Mouse (Mus musculus): ENCODE measurements around the gene Ptgr1.

Ptgr1 gene

DNA sequence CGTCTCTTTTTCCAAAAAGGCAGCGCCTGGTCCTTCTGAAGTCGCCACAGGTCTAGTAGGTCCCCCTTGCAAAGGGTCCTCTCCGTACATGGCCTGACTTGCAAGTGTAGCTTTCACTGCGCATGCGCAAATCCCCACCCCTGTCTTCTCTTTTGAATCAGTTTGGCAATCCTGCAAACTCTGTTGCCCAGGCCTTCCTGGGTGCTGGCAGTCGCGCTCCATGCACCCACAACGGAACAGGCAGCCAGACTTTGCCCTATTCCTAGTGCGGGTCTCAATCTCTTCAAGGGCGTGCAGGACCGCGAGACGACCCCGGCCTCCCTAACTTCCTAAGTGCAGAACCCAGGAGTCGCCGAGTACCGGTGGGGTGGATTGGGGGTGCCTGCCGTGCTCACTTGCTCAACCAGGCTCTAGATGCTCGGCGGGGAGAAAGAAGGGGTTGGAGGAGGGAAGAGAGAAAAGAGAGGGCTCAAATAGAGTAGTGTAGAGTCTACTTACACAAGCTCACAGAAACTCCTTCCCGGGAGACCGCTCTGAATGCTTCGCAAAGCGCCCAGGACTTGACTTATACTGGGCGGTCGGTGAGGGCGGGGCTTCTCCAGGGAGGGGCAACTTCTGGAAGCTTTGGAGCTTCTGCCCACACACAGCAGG lies at the start of gene Ptgr1:
Ptgr1 (minus strand) TSS at position 580 of the 651 bp plus-strand sequence.
- in situ Hi-C loops (cut with MboI): no loop called here

DNA sequence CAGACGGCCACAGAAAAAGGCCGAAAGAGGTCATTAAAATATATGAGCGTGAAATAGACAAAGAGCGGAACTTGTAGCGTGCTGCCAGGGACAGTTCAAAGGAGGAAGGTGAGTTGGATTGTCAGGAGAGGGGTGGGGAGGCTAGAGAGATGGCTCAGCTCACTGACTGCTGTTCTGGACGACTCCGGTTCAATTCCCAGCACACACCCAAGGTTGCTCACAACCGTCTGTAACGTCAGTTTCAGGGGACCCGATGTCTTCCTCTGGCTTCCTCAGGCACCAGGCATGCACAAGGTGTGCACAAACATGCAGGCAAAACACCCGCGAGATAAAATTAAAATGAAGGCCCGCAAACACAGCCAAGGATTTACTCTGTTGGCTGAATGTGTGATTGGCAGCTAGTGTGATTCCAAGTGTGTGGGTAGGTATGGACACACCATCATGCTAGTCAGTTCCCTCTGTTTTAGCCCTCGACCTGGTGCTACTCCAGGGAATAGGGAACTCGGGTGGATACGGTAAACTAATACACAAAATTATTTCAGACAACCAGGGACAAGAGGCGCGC lies 48.9 kb upstream of the Ptgr1 start:
- in situ Hi-C loops (cut with MboI): no loop called here

GRCm38 (mm10) chr4:59034918-59035785 lies 48.2 kb upstream of the Ptgr1 start, which contains the start of gene Gng10:
TSS of gene Gng10 (plus strand) at chr4:59035088.
- in situ Hi-C loops (cut with MboI): no loop called here

DNA sequence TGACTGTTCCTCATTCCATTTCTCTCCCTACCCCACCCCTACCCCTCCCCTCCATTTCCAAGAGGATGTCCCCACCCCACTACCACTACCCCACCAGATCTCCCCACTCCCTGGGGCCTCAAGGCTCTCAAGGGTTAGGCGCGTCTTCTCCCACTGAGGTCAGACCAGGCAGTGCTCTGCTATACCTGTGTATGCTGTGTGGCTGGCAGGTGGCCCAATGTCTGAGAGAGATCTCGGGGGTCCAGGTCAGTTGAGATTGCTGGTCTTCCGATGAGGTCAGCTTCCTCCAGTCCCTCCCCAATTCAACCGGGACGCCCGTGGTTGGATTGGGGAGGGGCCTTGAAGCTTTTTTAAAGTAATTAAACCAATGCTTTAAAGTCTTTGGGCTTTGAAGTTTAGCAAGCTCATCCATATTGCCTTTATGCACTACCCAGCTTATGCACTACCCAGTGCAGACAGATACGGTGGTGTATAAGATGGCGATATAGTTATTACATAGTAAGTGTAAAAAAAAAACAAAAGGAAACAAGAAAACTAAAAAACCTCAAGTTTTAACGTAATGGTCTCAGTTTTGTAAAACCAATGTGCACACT lies 47.5 kb upstream of the Ptgr1 start:
- in situ Hi-C loops (cut with MboI): no loop called here

GRCm38 (mm10) chr4:59016922-59017321 lies 30.0 kb upstream of the Ptgr1 start:
- in situ Hi-C loops (cut with MboI): no loop called here

GRCm38 (mm10) chr4:59015181-59015580 lies 28.3 kb upstream of the Ptgr1 start:
- in situ Hi-C loops (cut with MboI): no loop called here

DNA sequence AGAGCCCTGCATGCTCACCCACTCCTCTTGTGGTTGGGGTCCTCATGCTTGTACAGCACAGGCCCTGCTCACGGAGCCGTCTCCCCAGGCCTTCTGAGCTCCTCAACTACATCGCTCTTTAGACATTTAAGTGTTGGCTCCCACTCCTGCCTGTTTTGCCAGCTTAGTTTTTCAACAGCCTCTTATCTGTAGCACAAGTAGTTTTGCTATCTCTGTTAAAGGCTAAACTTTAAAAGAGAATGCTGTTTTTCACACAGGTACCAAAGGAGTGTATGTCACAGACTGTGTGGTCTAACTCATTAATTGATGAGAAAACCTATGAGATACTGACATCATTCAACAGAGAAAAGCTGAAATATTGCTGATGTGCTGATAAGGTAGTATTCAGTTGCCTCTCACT lies 24.5 kb upstream of the Ptgr1 start:
- in situ Hi-C loops (cut with MboI): no loop called here

GRCm38 (mm10) chr4:59009696-59010095 lies 22.8 kb upstream of the Ptgr1 start:
- in situ Hi-C loops (cut with MboI): no loop called here

DNA sequence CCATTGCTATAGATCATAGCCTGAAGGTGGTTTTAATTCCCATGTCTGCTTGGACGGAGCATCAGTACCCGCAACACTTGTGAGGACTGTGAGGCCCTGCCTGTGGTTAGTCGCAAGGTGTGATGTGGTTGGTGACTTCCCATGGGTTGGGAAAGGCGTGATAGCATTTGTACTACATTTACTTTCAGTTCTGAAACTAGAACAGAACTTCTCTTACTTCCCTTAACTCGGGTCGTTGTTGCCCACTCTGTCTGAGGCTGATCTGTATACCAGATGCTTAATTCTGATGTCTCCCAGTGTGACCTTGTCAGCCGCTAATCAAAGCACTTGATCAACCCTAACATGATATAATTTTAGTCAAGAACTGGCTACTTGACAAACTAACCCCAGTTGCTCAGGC lies 22.3 kb upstream of the Ptgr1 start:
- in situ Hi-C loops (cut with MboI): no loop called here

- in situ Hi-C loops (cut with MboI): no loop called here
Observed at GRCm38 (mm10) chr4:59007974-59008373, 21.1 kb upstream of the Ptgr1 start.

GRCm38 (mm10) chr4:59007016-59007415 lies 20.1 kb upstream of the Ptgr1 start:
- in situ Hi-C loops (cut with MboI): no loop called here

DNA sequence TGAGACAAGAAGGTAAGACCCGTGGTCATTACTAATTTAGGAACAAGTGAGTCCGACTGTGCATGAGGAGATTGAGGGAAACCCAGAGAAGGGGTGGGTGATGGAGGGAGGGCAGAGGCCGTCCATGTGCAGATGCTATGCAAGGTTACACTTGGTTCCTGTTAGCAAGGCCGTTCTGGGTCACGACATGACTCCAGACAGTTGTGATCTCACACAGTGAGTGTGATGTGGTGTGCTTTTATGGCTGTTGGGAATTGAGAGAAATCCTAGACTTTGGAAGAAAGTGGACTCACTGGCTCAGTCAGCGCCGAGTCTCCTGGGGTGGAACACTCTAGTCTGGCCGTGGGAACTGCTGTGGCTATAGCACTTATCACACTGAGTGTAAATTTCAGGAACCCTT lies 19.3 kb upstream of the Ptgr1 start:
- in situ Hi-C loops (cut with MboI): no loop called here

DNA sequence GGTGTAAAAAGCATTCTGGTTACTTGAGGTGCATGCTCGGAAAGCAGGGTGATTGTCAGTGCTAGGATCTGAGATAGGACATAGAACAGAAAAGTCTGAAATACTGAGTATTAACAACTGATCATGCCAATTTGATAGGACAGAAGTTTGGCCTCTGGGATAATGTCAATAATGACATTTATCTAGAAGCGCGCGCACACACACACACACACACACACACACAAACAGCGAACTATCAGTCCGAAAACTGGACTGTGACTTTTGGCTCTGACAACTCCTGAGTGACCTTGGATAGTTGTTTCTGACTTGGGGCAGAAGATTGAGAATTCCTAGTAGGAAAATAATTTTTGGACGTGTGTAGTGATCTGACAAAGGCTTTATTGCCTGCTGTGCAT lies 16.9 kb upstream of the Ptgr1 start:
- in situ Hi-C loops (cut with MboI): no loop called here

DNA sequence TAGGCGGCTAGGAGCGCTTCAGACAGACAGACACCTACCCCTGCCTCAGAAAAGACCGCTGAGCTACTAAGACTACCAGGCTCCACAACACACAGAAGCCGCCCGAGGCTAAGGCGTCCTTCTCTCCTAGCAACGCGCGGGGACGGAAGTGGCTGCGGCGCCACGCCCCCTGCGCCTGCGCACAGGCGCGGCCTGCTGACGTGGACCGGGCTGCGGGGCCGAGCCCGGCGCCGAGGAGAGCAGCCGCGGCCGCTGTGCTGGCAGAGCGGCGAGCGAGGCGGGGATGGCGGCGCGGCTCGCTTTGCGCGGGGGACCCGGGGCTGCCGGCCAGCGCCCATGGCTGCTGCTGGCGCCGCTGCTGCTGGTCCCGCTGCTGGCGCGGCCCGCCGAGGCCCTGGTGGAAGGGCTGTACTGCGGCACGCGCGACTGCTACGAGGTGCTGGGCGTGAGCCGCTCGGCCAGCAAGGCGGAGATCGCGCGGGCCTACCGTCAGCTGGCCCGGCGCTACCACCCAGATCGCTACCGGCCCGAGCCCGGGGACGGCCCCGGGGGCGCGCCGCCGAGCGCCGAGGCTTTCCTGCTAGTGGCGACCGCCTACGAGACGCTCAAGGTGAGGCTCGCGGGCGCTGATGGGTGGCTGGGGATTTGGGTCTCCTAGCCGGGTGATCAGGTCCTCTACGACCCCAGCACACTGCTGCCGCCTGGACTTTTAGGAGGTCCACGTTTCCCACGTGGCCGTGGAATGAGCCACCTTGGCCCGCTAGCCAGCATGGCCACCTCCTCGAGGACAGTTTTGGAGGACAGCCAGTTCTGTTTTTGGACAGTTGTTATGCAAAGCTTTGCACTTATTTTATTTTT lies 16.3 kb upstream of the Ptgr1 start, which contains the start of gene Gm20503:
Gm20503 (plus strand) TSS at position 263 of the 858 bp plus-strand sequence.
- in situ Hi-C loops (cut with MboI): no loop called here

DNA sequence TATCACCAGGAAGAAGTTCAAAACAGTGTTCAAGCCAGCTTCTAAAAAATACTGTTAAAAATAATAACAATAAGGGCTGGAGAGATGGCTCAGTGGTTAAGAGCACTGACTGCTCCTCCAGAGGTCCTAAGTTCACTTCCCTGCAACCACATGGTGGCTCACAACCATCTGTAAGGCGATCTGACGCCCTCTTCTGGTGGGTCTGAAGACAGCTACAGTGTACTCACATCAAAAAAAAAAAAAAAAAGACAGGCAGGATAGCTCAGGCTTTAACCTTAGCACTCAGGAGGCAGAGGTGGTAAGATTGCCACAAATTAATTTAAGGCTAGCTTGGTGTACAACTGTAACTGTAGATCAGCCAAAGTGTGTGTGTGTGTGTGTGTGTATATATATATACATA lies 13.7 kb upstream of the Ptgr1 start:
- in situ Hi-C loops (cut with MboI): no loop called here

- in situ Hi-C loops (cut with MboI): no loop called here
Observed at GRCm38 (mm10) chr4:58999686-59000085, 12.8 kb upstream of the Ptgr1 start.

DNA sequence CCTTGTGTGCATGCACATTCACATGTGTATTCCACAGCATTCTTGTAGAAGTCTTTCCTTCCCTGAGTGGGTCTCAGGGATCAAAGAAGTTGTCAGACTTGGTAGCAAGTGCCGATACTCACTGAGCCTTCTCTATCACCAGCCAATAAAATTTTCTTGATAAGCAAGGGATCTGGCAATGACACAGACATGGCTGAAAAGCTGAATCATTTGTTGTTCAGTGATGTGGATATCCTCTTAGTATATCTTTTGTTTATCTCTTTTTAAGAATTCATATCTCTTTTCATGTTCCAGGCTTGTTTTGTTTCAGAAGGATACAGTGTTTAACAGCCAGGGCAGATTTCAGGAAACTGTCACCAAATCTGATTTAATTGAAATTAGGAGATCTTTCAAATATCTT lies 11.8 kb upstream of the Ptgr1 start:
- in situ Hi-C loops (cut with MboI): no loop called here

GRCm38 (mm10) chr4:58997081-58997480 lies 10.2 kb upstream of the Ptgr1 start:
- in situ Hi-C loops (cut with MboI): no loop called here

GRCm38 (mm10) chr4:58995251-58995693 lies 8.4 kb upstream of the Ptgr1 start:
- in situ Hi-C loops (cut with MboI): no loop called here

DNA sequence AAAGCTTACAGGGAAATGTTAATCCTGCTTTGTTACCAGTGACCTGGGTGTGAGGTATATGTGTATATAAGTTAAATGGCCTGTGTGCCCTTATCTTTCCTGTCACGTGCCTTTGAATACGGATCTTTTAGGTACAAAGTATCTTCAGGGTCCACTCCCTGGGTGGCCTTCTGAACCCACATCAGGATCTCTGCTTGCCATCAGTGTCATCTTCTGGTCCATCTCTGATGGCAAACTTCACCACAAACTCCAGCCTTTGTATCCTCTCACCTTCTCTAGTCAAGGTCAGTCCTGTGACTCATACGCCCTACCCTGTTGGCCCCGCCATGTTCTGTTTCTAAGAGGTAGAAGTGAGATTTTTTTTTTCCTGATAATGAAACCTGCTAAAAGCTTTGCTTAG lies 7.8 kb upstream of the Ptgr1 start, which contains the start of gene Dnajc25:
Dnajc25 (plus strand) TSS at position 301 of the 400 bp plus-strand sequence.
- in situ Hi-C loops (cut with MboI): no loop called here

- in situ Hi-C loops (cut with MboI): no loop called here
Observed at GRCm38 (mm10) chr4:58992195-58992594, 5.3 kb upstream of the Ptgr1 start.
